Mouse (Mus musculus) neural tube, embryonic 12.5 days (tissue): ENCODE measurements around the gene Ncor1. TPM values are rescaled to one million over a fixed set of nuclear protein-coding genes. Genes with fewer than 3 reads are reported as not detected.

Experiments used
- ATAC-seq: fragments of 200-750 bp; cut with Nextera tagmentation; 2 replicates; pipeline ENCODE4 v1.8.0; 2017; ENCODE audit warnings: low read depth, mild to moderate bottlenecking, moderate TSS enrichment, moderate library complexity; ENCODE audit not compliant: low FRiP score
- H3K27ac ChIP-seq: fragments of 300-500 bp; sonication (generic); 2 replicates; pipeline ENCODE4 v1.5.1; 2016
- H3K27me3 ChIP-seq: fragments of 300-500 bp; sonication (generic); replicated peaks from 2 replicates; pipeline ENCODE4 v1.6.1; 2016; ENCODE audit warnings: mild to moderate bottlenecking
- H3K36me3 ChIP-seq: fragments of 300-500 bp; sonication (generic); 2 replicates; pipeline ENCODE4 v1.6.1; 2016; ENCODE audit warnings: mild to moderate bottlenecking
- H3K4me1 ChIP-seq: fragments of 300-500 bp; sonication (generic); 2 replicates; pipeline ENCODE4 v1.6.1; 2016
- H3K4me2 ChIP-seq: fragments of 300-500 bp; sonication (generic); replicated peaks from 2 replicates; pipeline ENCODE4 v1.6.1; 2016; ENCODE audit warnings: mild to moderate bottlenecking
- H3K4me3 ChIP-seq: fragments of 300-500 bp; sonication (generic); 2 replicates; pipeline ENCODE4 v1.5.1; 2016
- H3K9ac ChIP-seq: fragments of 300-500 bp; sonication (generic); 2 replicates; pipeline ENCODE4 v1.6.1; 2016; ENCODE audit warnings: mild to moderate bottlenecking
- H3K9me3 ChIP-seq: fragments of 300-500 bp; sonication (generic); 2 replicates; pipeline ENCODE4 v1.6.1; 2016; ENCODE audit warnings: mild to moderate bottlenecking
- WGBS: fragments of 180-500 bp; shearing (Covaris S2); methylation state at CpG from one replicate; pipeline ENCODE4 v1.1.7; 2016; 5-methylcytosine and 5-hydroxymethylcytosine counted together
- polyA plus RNA-seq: library from polyadenylated mRNA; unstranded; fragments of >200 nt; fragmentation: Nextera tagmentation; extraction: Ambion mirVana; gene quantifications from 2 replicates; pipeline ENCODE4 v1.2.1, GENCODE M21; 2016

The Ncor1 gene
- 194 and 201 TPM in 2 replicates for polyA plus RNA-seq

- peak within 1 kb of the TSS; percentile 99 for H3K9ac ChIP-seq
- peak within 1 kb of the TSS; percentile 97 for H3K27ac ChIP-seq
- peaks cover 4% of the 10 kb centered on the region for H3K4me1 ChIP-seq
- under 1% methylated on average over 33 of the region's 33 CpGs for WGBS
- no peaks in the 10 kb centered on the region for H3K36me3 ChIP-seq
- no peaks in the 10 kb centered on the region for H3K9me3 ChIP-seq
- ATAC-seq: peak; percentile 51
- H3K27me3 ChIP-seq: no peaks in the 10 kb centered on the region
- H3K4me2 ChIP-seq: peak within 1 kb of the TSS; percentile 78
- H3K4me3 ChIP-seq: peak within 1 kb of the TSS; percentile 96
Measured at GRCm38 (mm10) chr11:62458276-62458724, at the start of gene Ncor1, which contains the start of gene Pigl. Ncor1 (minus strand) TSS chr11:62458541. Pigl (plus strand) TSS chr11:62458460.

GRCm38 (mm10) chr11:62507683-62508082, 49.3 kb upstream of the Ncor1 start:
- Histone ChIP-seq H3K27ac (no peak overlapping the region), H3K9ac (no peak overlapping the region), H3K36me3 (peaks cover 3% of the 10 kb centered on the region; the same call in 1 of the 2 replicates), H3K4me2 (no peak overlapping the region), H3K9me3 (no peaks in the 10 kb centered on the region), H3K4me3 (no peak overlapping the region), H3K4me1 (no peaks in the 10 kb centered on the region), H3K27me3 (no peaks in the 10 kb centered on the region)
- 75% methylated on average over 4 of the region's 4 CpGs for WGBS
- ATAC-seq: no peak

- Histone ChIP-seq H3K36me3 (peaks cover 3% of the 10 kb centered on the region; the same call in 1 of the 2 replicates), H3K27ac (no peak overlapping the region), H3K4me2 (no peak overlapping the region), H3K4me3 (no peak overlapping the region), H3K9ac (no peak overlapping the region), H3K4me1 (no peaks in the 10 kb centered on the region), H3K27me3 (no peaks in the 10 kb centered on the region), H3K9me3 (no peaks in the 10 kb centered on the region)
- ATAC-seq: no peak
- WGBS: 90% methylated on average over 2 of the region's 2 CpGs
Measured at GRCm38 (mm10) chr11:62500529-62500928, 42.2 kb upstream of the Ncor1 start.

- Histone ChIP-seq H3K4me3 (no peak overlapping the region), H3K27me3 (no peaks in the 10 kb centered on the region), H3K36me3 (no peaks in the 10 kb centered on the region), H3K9ac (no peak overlapping the region), H3K27ac (no peak overlapping the region), H3K4me1 (peaks cover 11% of the 10 kb centered on the region), H3K9me3 (no peaks in the 10 kb centered on the region), H3K4me2 (no peak overlapping the region)
- WGBS: 82% methylated on average over 2 of the region's 2 CpGs
- ATAC-seq: no peak
Measured at GRCm38 (mm10) chr11:62498802-62499201, 40.5 kb upstream of the Ncor1 start.

- peaks cover 11% of the 10 kb centered on the region for H3K4me1 ChIP-seq
- no peak overlapping the region for H3K27ac ChIP-seq
- no peaks in the 10 kb centered on the region for H3K9me3 ChIP-seq
- no peaks in the 10 kb centered on the region for H3K36me3 ChIP-seq
- H3K4me3 ChIP-seq: no peak overlapping the region
- 41% methylated on average over 3 of the region's 3 CpGs for WGBS
- no peak overlapping the region for H3K9ac ChIP-seq
- no peaks in the 10 kb centered on the region for H3K27me3 ChIP-seq
- H3K4me2 ChIP-seq: no peak overlapping the region
- ATAC-seq: no peak
Measured at GRCm38 (mm10) chr11:62497181-62497580, 38.8 kb upstream of the Ncor1 start.

- 60% methylated on average over 5 of the region's 5 CpGs for WGBS
- H3K9me3 ChIP-seq: no peaks in the 10 kb centered on the region
- H3K9ac ChIP-seq: no peak overlapping the region
- no peak for ATAC-seq
- H3K4me2 ChIP-seq: no peak overlapping the region
- H3K36me3 ChIP-seq: no peaks in the 10 kb centered on the region
- no peak overlapping the region for H3K27ac ChIP-seq
- H3K4me1 ChIP-seq: peaks cover 11% of the 10 kb centered on the region
- no peak overlapping the region for H3K4me3 ChIP-seq
- H3K27me3 ChIP-seq: no peaks in the 10 kb centered on the region
Measured at GRCm38 (mm10) chr11:62496151-62496715, 37.9 kb upstream of the Ncor1 start.

GRCm38 (mm10) chr11:62495276-62495801, 37.0 kb upstream of the Ncor1 start:
- Histone ChIP-seq H3K9ac (0 out of 2 replicates have a peak overlapping the region, but pooled peaks have one; percentile 17), H3K4me2 (no peak overlapping the region), H3K4me1 (peaks cover 11% of the 10 kb centered on the region), H3K36me3 (no peaks in the 10 kb centered on the region), H3K27me3 (no peaks in the 10 kb centered on the region), H3K9me3 (no peaks in the 10 kb centered on the region), H3K27ac (no peak overlapping the region), H3K4me3 (no peak overlapping the region)
- ATAC-seq: no peak
- WGBS: 37% methylated on average over 9 of the region's 10 CpGs

- H3K4me2 ChIP-seq: no peak overlapping the region
- H3K27ac ChIP-seq: no peak overlapping the region
- H3K36me3 ChIP-seq: no peaks in the 10 kb centered on the region
- H3K4me3 ChIP-seq: no peak overlapping the region
- no peaks in the 10 kb centered on the region for H3K9me3 ChIP-seq
- H3K9ac ChIP-seq: 0 out of 2 replicates have a peak overlapping the region, but pooled peaks have one; percentile 17
- WGBS: 2% methylated on average over 6 of the region's 6 CpGs
- peaks cover 11% of the 10 kb centered on the region for H3K4me1 ChIP-seq
- no peaks in the 10 kb centered on the region for H3K27me3 ChIP-seq
- ATAC-seq: no peak
Measured at GRCm38 (mm10) chr11:62494754-62495275, 36.5 kb upstream of the Ncor1 start.

- H3K9me3 ChIP-seq: no peaks in the 10 kb centered on the region
- no peak for ATAC-seq
- no peak overlapping the region for H3K4me2 ChIP-seq
- H3K27ac ChIP-seq: no peak overlapping the region
- no peak overlapping the region for H3K4me3 ChIP-seq
- no peaks in the 10 kb centered on the region for H3K36me3 ChIP-seq
- no peak overlapping the region for H3K9ac ChIP-seq
- 96% methylated on average over 6 of the region's 6 CpGs for WGBS
- no peaks in the 10 kb centered on the region for H3K27me3 ChIP-seq
- H3K4me1 ChIP-seq: peaks cover 11% of the 10 kb centered on the region
Measured at GRCm38 (mm10) chr11:62493701-62494100, 35.4 kb upstream of the Ncor1 start.

- no peak overlapping the region for H3K27ac ChIP-seq
- no peaks in the 10 kb centered on the region for H3K9me3 ChIP-seq
- ATAC-seq: no peak
- no peak overlapping the region for H3K4me2 ChIP-seq
- H3K4me3 ChIP-seq: no peak overlapping the region
- H3K36me3 ChIP-seq: no peaks in the 10 kb centered on the region
- H3K27me3 ChIP-seq: no peaks in the 10 kb centered on the region
- H3K4me1 ChIP-seq: no peaks in the 10 kb centered on the region
- WGBS: 93% methylated on average over 10 of the region's 10 CpGs
- no peak overlapping the region for H3K9ac ChIP-seq
Measured at GRCm38 (mm10) chr11:62487540-62488350, 29.4 kb upstream of the Ncor1 start.

GRCm38 (mm10) chr11:62486949-62487348, 28.6 kb upstream of the Ncor1 start:
- Histone ChIP-seq H3K4me1 (no peaks in the 10 kb centered on the region), H3K9me3 (no peaks in the 10 kb centered on the region), H3K4me3 (no peak overlapping the region), H3K27me3 (no peaks in the 10 kb centered on the region), H3K36me3 (no peaks in the 10 kb centered on the region), H3K27ac (no peak overlapping the region), H3K4me2 (no peak overlapping the region), H3K9ac (no peak overlapping the region)
- 98% methylated on average over 1 of the region's 1 CpGs for WGBS
- ATAC-seq: no peak

GRCm38 (mm10) chr11:62479581-62479980, 21.2 kb upstream of the Ncor1 start:
- H3K27ac ChIP-seq: no peak overlapping the region
- ATAC-seq: no peak
- no peaks in the 10 kb centered on the region for H3K4me1 ChIP-seq
- no peaks in the 10 kb centered on the region for H3K9me3 ChIP-seq
- no peak overlapping the region for H3K4me3 ChIP-seq
- no peaks in the 10 kb centered on the region for H3K27me3 ChIP-seq
- no peaks in the 10 kb centered on the region for H3K36me3 ChIP-seq
- H3K4me2 ChIP-seq: no peak overlapping the region
- H3K9ac ChIP-seq: no peak overlapping the region
- WGBS: 91% methylated on average over 5 of the region's 5 CpGs
